Mouse (Mus musculus) E14TG2a.4 (cell line): Measurements from ENCODE around the gene Zbtb20.

ENCODE experiments used
- H3K27me3 ChIP-seq: 2 replicates; pipeline ENCODE4 v1.6.1; 2014; ENCODE audit warnings: low read length, control low read depth; ENCODE audit not compliant: insufficient read depth
- H3K36me3 ChIP-seq: 2 replicates; pipeline ENCODE4 v1.6.1; 2014; ENCODE audit warnings: low read length, control low read depth; ENCODE audit not compliant: insufficient read depth
- H3K4me1 ChIP-seq: replicated peaks from 2 replicates; pipeline ENCODE4 v1.6.1; 2014; ENCODE audit warnings: low read depth, low read length, control low read depth
- H3K4me3 ChIP-seq: replicated peaks from 2 replicates; pipeline ENCODE4 v1.5.1; 2014; ENCODE audit warnings: mild to moderate bottlenecking, low read length
- H3K9me3 ChIP-seq: 2 replicates; pipeline ENCODE4 v1.6.1; 2014; ENCODE audit warnings: low read length, control low read depth
- CTCF ChIP-seq: conservative IDR thresholded peaks from 2 replicates; pipeline ENCODE4 v1.5.1; 2014; ENCODE audit warnings: low read length
- NANOG ChIP-seq: IDR thresholded peaks from 2 replicates; pipeline ENCODE4 v1.6.1; 2014; ENCODE audit warnings: borderline replicate concordance, low read length, mixed read lengths
- POU5F1 ChIP-seq: IDR thresholded peaks from 2 replicates; pipeline ENCODE4 v1.6.1; 2014; ENCODE audit warnings: low read length, borderline replicate concordance

The Zbtb20 gene

DNA sequence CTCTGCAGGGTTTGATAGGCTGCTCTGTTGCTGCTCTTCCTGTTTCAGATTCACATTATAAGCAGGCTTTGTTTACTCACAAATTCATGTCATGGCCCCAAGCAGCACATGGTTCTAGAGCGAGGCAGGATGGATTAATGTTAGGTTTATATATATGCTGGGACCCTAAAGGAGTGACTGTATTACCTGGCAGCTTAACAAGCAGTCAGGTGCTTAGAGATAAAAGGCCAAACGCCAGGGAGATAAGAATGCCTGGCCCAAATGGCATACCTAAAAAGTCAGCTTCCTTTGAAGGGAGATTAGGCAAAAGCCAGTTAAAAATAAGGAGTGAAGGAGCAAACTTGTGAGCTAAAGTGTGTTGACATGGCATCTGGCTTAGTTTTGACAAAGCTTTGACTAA lies 457.1 kb downstream of the Zbtb20 start:
- Histone ChIP-seq H3K4me1 (no peaks in the 10 kb centered on the region), H3K4me3 (no peak overlapping the region), H3K9me3 (no peaks in the 10 kb centered on the region), H3K27me3 (no peaks in the 10 kb centered on the region), H3K36me3 (no peaks in the 10 kb centered on the region)
- TF ChIP-seq NANOG (no peak), POU5F1 (no peak), CTCF (no peak)

GRCm38 (mm10) chr16:43333265-43333664 lies 457.6 kb downstream of the Zbtb20 start:
- Histone ChIP-seq H3K36me3 (no peaks in the 10 kb centered on the region), H3K9me3 (no peaks in the 10 kb centered on the region), H3K4me1 (no peaks in the 10 kb centered on the region), H3K27me3 (no peaks in the 10 kb centered on the region), H3K4me3 (no peak overlapping the region)
- no peak for TF ChIP-seq CTCF
- TF ChIP-seq POU5F1 = no peak
- no peak for TF ChIP-seq NANOG

- TF ChIP-seq CTCF (no peak), POU5F1 (no peak), NANOG (no peak)
- Histone ChIP-seq H3K4me1 (no peaks in the 10 kb centered on the region), H3K9me3 (no peaks in the 10 kb centered on the region), H3K36me3 (no peaks in the 10 kb centered on the region), H3K4me3 (no peak overlapping the region), H3K27me3 (no peaks in the 10 kb centered on the region)
Observed at GRCm38 (mm10) chr16:43334411-43335150, 458.9 kb downstream of the Zbtb20 start.

DNA sequence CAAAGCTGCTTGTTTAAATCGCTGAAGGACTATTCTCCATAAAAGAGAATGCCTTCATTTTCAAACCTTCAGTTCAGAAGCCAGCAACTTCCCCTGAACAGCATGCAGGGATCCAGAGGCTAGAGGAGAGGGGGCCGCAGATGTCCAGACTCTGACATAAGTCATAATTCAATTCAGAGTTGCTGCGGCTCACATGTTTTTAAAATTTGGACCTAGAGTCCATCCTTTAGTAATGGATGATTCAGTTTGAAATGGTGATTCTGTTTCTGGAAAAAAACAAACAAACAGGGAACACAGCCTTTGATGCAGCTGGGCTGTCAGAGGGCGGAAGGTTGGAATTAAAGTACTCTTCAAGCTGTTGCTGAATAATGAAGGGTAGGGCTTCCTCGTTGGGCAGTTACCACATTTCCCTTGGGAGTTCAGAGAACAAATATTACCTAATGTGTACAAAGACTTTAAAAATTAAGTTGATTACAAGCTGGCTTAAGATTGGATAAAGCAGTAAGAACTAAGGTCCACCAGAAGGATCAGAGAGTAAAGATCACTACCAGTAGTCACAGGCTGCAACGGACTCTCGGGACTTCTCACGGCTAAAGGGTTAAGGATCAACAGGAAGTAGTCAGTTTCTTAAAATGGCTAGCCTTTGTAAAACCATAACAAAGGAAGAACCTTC lies 459.6 kb downstream of the Zbtb20 start:
- Histone ChIP-seq H3K36me3 (no peaks in the 10 kb centered on the region), H3K4me1 (no peaks in the 10 kb centered on the region), H3K4me3 (no peak overlapping the region), H3K9me3 (no peaks in the 10 kb centered on the region), H3K27me3 (no peaks in the 10 kb centered on the region)
- TF ChIP-seq CTCF (no peak), NANOG (no peak), POU5F1 (no peak)

- Histone ChIP-seq H3K27me3 (no peaks in the 10 kb centered on the region), H3K36me3 (no peaks in the 10 kb centered on the region), H3K4me3 (no peak overlapping the region), H3K4me1 (no peaks in the 10 kb centered on the region), H3K9me3 (no peaks in the 10 kb centered on the region)
- TF ChIP-seq NANOG = no peak
- no peak for TF ChIP-seq POU5F1
- TF ChIP-seq CTCF = no peak
Observed at GRCm38 (mm10) chr16:43335824-43336215, 460.1 kb downstream of the Zbtb20 start.

DNA sequence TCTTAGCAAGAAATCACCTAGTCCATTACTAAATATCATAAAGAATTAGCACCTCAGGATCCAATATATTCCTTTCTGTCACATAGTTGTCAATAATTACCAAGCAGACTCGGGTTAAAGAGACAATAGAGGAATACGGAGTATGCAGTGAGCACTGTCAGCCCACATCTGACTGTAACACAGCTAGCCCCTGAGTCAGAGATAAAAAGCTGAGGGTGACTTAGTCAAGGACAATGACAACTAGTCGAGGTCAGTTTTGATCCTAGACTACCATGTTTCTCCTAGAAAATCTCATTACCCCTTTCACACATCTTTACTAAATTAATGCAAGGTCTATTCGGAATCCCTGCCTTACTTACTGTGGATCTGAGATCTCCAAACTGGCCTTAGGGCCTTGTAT lies 465.0 kb downstream of the Zbtb20 start:
- Histone ChIP-seq H3K4me3 (no peak overlapping the region), H3K27me3 (no peaks in the 10 kb centered on the region), H3K36me3 (no peaks in the 10 kb centered on the region), H3K9me3 (no peaks in the 10 kb centered on the region), H3K4me1 (no peaks in the 10 kb centered on the region)
- no peak for TF ChIP-seq NANOG
- TF ChIP-seq POU5F1 = no peak
- no peak for TF ChIP-seq CTCF

GRCm38 (mm10) chr16:43341916-43342455 lies 466.3 kb downstream of the Zbtb20 start:
- Histone ChIP-seq H3K9me3 (no peaks in the 10 kb centered on the region), H3K36me3 (no peaks in the 10 kb centered on the region), H3K27me3 (no peaks in the 10 kb centered on the region), H3K4me3 (no peak overlapping the region), H3K4me1 (no peaks in the 10 kb centered on the region)
- TF ChIP-seq POU5F1 (no peak), CTCF (no peak), NANOG (no peak)

DNA sequence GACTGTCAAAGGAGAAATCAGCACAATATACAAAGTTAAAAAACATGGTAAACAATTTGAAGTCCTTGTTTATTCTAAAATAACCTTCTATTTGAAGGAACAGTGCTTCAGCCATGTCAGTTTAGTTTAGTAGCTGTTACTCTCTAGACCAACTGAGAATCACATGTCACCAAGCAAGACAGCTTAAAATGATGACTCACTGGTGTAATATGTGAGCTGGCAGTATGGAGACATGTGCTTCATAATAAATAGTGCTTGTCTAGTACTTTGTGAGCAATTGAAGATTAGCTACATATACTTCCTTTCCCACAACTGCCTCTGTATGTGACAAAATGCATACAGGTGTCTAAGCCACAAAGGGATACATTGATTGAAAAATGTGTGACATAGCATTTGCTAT lies 470.4 kb downstream of the Zbtb20 start:
- Histone ChIP-seq H3K27me3 (no peaks in the 10 kb centered on the region), H3K36me3 (no peaks in the 10 kb centered on the region), H3K9me3 (no peaks in the 10 kb centered on the region), H3K4me1 (no peaks in the 10 kb centered on the region), H3K4me3 (no peak overlapping the region)
- TF ChIP-seq CTCF = no peak
- TF ChIP-seq POU5F1 = no peak
- no peak for TF ChIP-seq NANOG
